Mouse (Mus musculus): ENCODE measurements around the gene Sac3d1. TPM values are rescaled to one million over a fixed set of nuclear protein-coding genes. Genes with fewer than 3 reads are reported as not detected.
A peak's percentile ranks its signal among the peaks of the same experiment; 100 is the strongest.

Sac3d1 gene
- polyA plus RNA-seq, 1 experiment from 2014 or later: 58.8 TPM

- peak overlapping the region; percentile 81 for H3K4me3 ChIP-seq (replicated peaks)
- no peaks in the 10 kb centered on the region for H3K9me3 ChIP-seq
- 0 out of 2 replicates have a peak, but pooled peaks have one; percentile 34 for ATAC-seq (ENCODE audit: insufficient number of reproducible peaks, insufficient read depth, low FRiP score, low TSS enrichment, low read depth)
- peak overlapping the region; percentile 70 for H3K9ac ChIP-seq (replicated peaks)
- WGBS: 1% methylated on average over 17 of the region's 17 CpGs
- peak overlapping the region; percentile 56 for H3K27ac ChIP-seq
- no peaks in the 10 kb centered on the region for H3K27me3 ChIP-seq
- H3K4me1 ChIP-seq (replicated peaks): peaks cover 17% of the 10 kb centered on the region
- H3K4me2 ChIP-seq: peak overlapping the region; percentile 96
- H3K36me3 ChIP-seq: peaks cover 67% of the 10 kb centered on the region
These were observed 33.0 kb downstream of the Sac3d1 start for GRCm38 (mm10) chr19:6085417-6085879.

GRCm38 (mm10) chr19:6084478-6085248, 33.8 kb downstream of the Sac3d1 start, which contains the start of the genes Zfpl1 and Cdca5:
Zfpl1 (minus strand) TSS chr19:6084956.
Cdca5 (plus strand) TSS chr19:6084983.
- Histone ChIP-seq H3K9me3 (no peaks in the 10 kb centered on the region), H3K4me1 (replicated peaks) (peaks cover 17% of the 10 kb centered on the region), H3K36me3 (peaks cover 67% of the 10 kb centered on the region), H3K27me3 (no peaks in the 10 kb centered on the region), H3K4me3 (replicated peaks) (peak within 1 kb of the TSS; percentile 81), H3K4me2 (peak within 1 kb of the TSS; percentile 96), H3K9ac (replicated peaks) (peak within 1 kb of the TSS; percentile 70), H3K27ac (peak within 1 kb of the TSS; percentile 56)
- peak; percentile 89 for ATAC-seq (ENCODE audit: insufficient number of reproducible peaks, insufficient read depth, low FRiP score, low TSS enrichment, low read depth)
- under 1% methylated on average over 58 of the region's 58 CpGs for WGBS

GRCm38 (mm10) chr19:6082156-6082555, 36.3 kb downstream of the Sac3d1 start, which contains the start of gene Gm28374:
Gm28374 (minus strand) TSS chr19:6082256.
- WGBS: 88% methylated on average over 9 of the region's 9 CpGs
- H3K4me3 ChIP-seq (replicated peaks): no peak within 1 kb of the TSS
- H3K9me3 ChIP-seq: no peaks in the 10 kb centered on the region
- H3K36me3 ChIP-seq: peaks cover 43% of the 10 kb centered on the region
- H3K4me1 ChIP-seq (replicated peaks): peaks cover 24% of the 10 kb centered on the region
- H3K27me3 ChIP-seq: no peaks in the 10 kb centered on the region
- no peak within 1 kb of the TSS for H3K9ac ChIP-seq (replicated peaks)
- H3K4me2 ChIP-seq: no peak within 1 kb of the TSS
- no peak within 1 kb of the TSS for H3K27ac ChIP-seq
- no peak for ATAC-seq (ENCODE audit: insufficient number of reproducible peaks, insufficient read depth, low FRiP score, low TSS enrichment, low read depth)

GRCm38 (mm10) chr19:6079983-6080480, 38.4 kb downstream of the Sac3d1 start, which contains the start of gene Tmem262:
Tmem262 (plus strand) TSS chr19:6080033.
- Histone ChIP-seq H3K36me3 (peaks cover 35% of the 10 kb centered on the region), H3K4me3 (replicated peaks) (no peak within 1 kb of the TSS), H3K9me3 (no peaks in the 10 kb centered on the region), H3K4me2 (no peak within 1 kb of the TSS), H3K9ac (replicated peaks) (no peak within 1 kb of the TSS), H3K4me1 (replicated peaks) (peaks cover 24% of the 10 kb centered on the region), H3K27me3 (no peaks in the 10 kb centered on the region), H3K27ac (no peak within 1 kb of the TSS)
- ATAC-seq (ENCODE audit: insufficient number of reproducible peaks, insufficient read depth, low FRiP score, low TSS enrichment, low read depth): no peak
- WGBS: 92% methylated on average over 12 of the region's 12 CpGs

GRCm38 (mm10) chr19:6076564-6077393, 41.7 kb downstream of the Sac3d1 start, which contains the start of gene Vps51:
Vps51 (minus strand) TSS chr19:6077231.
- peak within 1 kb of the TSS; percentile 80 for H3K27ac ChIP-seq
- H3K9ac ChIP-seq (replicated peaks): peak within 1 kb of the TSS; percentile 77
- ATAC-seq (ENCODE audit: insufficient number of reproducible peaks, insufficient read depth, low FRiP score, low TSS enrichment, low read depth): peak; percentile 84
- H3K27me3 ChIP-seq: no peaks in the 10 kb centered on the region
- WGBS: 1% methylated on average over 33 of the region's 33 CpGs
- H3K9me3 ChIP-seq: no peaks in the 10 kb centered on the region
- H3K36me3 ChIP-seq: peaks cover 51% of the 10 kb centered on the region
- peak within 1 kb of the TSS; percentile 78 for H3K4me3 ChIP-seq (replicated peaks)
- H3K4me2 ChIP-seq: peak within 1 kb of the TSS; percentile 90
- peaks cover 14% of the 10 kb centered on the region for H3K4me1 ChIP-seq (replicated peaks)

GRCm38 (mm10) chr19:6073889-6074288, 44.6 kb downstream of the Sac3d1 start:
- WGBS: 93% methylated on average over 5 of the region's 5 CpGs
- H3K27ac ChIP-seq: no peak overlapping the region
- H3K4me2 ChIP-seq: no peak overlapping the region
- H3K36me3 ChIP-seq: peaks cover 58% of the 10 kb centered on the region
- H3K27me3 ChIP-seq: no peaks in the 10 kb centered on the region
- no peak overlapping the region for H3K9ac ChIP-seq (replicated peaks)
- peaks cover 14% of the 10 kb centered on the region for H3K4me1 ChIP-seq (replicated peaks)
- H3K4me3 ChIP-seq (replicated peaks): no peak overlapping the region
- H3K9me3 ChIP-seq: no peaks in the 10 kb centered on the region
- no peak for ATAC-seq (ENCODE audit: insufficient number of reproducible peaks, insufficient read depth, low FRiP score, low TSS enrichment, low read depth)

GRCm38 (mm10) chr19:6071261-6071660, 47.2 kb downstream of the Sac3d1 start:
- Histone ChIP-seq H3K4me3 (replicated peaks) (no peak overlapping the region), H3K9ac (replicated peaks) (no peak overlapping the region), H3K4me1 (replicated peaks) (peaks cover 24% of the 10 kb centered on the region), H3K9me3 (no peaks in the 10 kb centered on the region), H3K36me3 (peaks cover 63% of the 10 kb centered on the region), H3K27me3 (no peaks in the 10 kb centered on the region), H3K27ac (no peak overlapping the region), H3K4me2 (no peak overlapping the region)
- WGBS: 91% methylated on average over 19 of the region's 19 CpGs
- ATAC-seq (ENCODE audit: insufficient number of reproducible peaks, insufficient read depth, low FRiP score, low TSS enrichment, low read depth): no peak

- 90% methylated on average over 31 of the region's 31 CpGs for WGBS
- ATAC-seq (ENCODE audit: insufficient number of reproducible peaks, insufficient read depth, low FRiP score, low TSS enrichment, low read depth): no peak
- peaks cover 63% of the 10 kb centered on the region for H3K36me3 ChIP-seq
- no peak overlapping the region for H3K27ac ChIP-seq
- no peaks in the 10 kb centered on the region for H3K27me3 ChIP-seq
- peaks cover 22% of the 10 kb centered on the region for H3K4me1 ChIP-seq (replicated peaks)
- H3K9ac ChIP-seq (replicated peaks): no peak overlapping the region
- H3K4me3 ChIP-seq (replicated peaks): no peak overlapping the region
- H3K9me3 ChIP-seq: no peaks in the 10 kb centered on the region
- no peak overlapping the region for H3K4me2 ChIP-seq
These were observed 47.7 kb downstream of the Sac3d1 start for GRCm38 (mm10) chr19:6070571-6071250.

- H3K27ac ChIP-seq: no peak overlapping the region
- H3K4me1 ChIP-seq (replicated peaks): peaks cover 22% of the 10 kb centered on the region
- H3K9ac ChIP-seq (replicated peaks): no peak overlapping the region
- 91% methylated on average over 10 of the region's 10 CpGs for WGBS
- no peak overlapping the region for H3K4me2 ChIP-seq
- H3K36me3 ChIP-seq: peaks cover 59% of the 10 kb centered on the region
- no peaks in the 10 kb centered on the region for H3K9me3 ChIP-seq
- no peak for ATAC-seq (ENCODE audit: insufficient number of reproducible peaks, insufficient read depth, low FRiP score, low TSS enrichment, low read depth)
- H3K27me3 ChIP-seq: no peaks in the 10 kb centered on the region
- no peak overlapping the region for H3K4me3 ChIP-seq (replicated peaks)
These were observed 48.6 kb downstream of the Sac3d1 start for GRCm38 (mm10) chr19:6069851-6070250.

GRCm38 (mm10) chr19:6068951-6069350, 49.5 kb downstream of the Sac3d1 start:
- Histone ChIP-seq H3K27ac (no peak overlapping the region), H3K4me3 (replicated peaks) (no peak overlapping the region), H3K9me3 (no peaks in the 10 kb centered on the region), H3K9ac (replicated peaks) (no peak overlapping the region; the same call in 1 of the 2 replicates), H3K4me1 (replicated peaks) (peaks cover 22% of the 10 kb centered on the region), H3K27me3 (no peaks in the 10 kb centered on the region), H3K36me3 (peaks cover 50% of the 10 kb centered on the region), H3K4me2 (no peak overlapping the region)
- ATAC-seq (ENCODE audit: insufficient number of reproducible peaks, insufficient read depth, low FRiP score, low TSS enrichment, low read depth): no peak
- WGBS: 80% methylated on average over 4 of the region's 4 CpGs

Data from limb, embryonic 12.5 days (tissue).